Mouse (Mus musculus): Measurements from ENCODE around the gene Ctsa.

DNA sequence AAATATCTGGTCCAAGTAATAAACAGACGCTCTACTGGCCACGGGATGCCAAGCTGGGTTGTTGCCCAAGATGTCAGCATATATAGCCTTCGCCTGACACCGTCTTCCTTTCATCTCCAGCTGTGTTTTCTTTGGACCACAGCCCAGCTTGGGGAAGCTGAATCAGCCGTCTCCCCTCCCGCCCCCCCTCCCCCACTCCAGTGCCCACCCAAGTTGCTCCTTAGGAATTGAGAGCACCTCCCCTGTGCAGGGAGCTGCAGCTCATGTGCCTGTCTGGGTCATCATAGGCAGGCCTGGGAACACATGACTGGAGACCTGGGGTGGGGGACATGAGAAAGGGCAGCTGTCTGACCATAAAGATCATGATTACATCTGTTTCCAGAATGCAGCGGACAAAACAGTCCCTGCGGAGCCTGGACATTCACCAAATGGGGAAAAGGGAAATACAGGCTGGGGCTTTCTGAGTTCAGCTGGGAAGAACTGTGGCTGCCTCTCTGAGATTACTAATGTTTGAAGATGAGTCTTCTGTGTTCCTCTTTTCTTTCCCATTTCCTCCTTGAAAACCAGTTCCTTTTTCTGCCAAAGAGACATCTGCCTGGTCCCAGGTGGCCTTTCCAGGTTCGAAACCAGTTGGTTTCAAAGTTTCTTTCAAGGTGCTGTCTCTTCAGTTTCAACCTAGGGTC lies 29.6 kb downstream of the Ctsa start:
- TF ChIP-seq CTCF (IDR thresholded peaks at IDR 0.05; ENCODE audit: insufficient read depth, low read length) (no peak), POLR2A (IDR thresholded peaks at IDR 0.05; ENCODE audit: borderline replicate concordance, extremely low read depth, low read depth, low read length) (no peak)

Measured in lung, adult 2 months (tissue).